Mouse (Mus musculus) liver, embryonic 14.5 days (tissue): Measurements from ENCODE around the gene Ago3.

Experiments
- CTCF ChIP-seq: IDR thresholded peaks from 2 replicates; pipeline ENCODE4 v1.5.1; 2016; ENCODE audit warnings: antibody characterized with exemption, low read depth, control low read depth
- EP300 ChIP-seq: IDR thresholded peaks from 2 replicates; pipeline ENCODE4 v1.6.1; 2016; ENCODE audit warnings: antibody characterized with exemption, low read depth

GRCm38 (mm10) chr4:126321854-126322511 is 107.4 kb downstream of the Ago3 start:
- TF ChIP-seq EP300 (no peak), CTCF (no peak)
